Mouse (Mus musculus) frontal cortex, postnatal 10 days (tissue): ENCODE data around the gene Gm5148.

Experiments used
- DNase-seq, 2 experiments: peaks; one replicate each; pipeline ENCODE4 v3.0.0; 2022; ENCODE audit warnings: low spot score in 2 of 2, mixed read lengths in 1 of 2

Gm5148 gene

DNA sequence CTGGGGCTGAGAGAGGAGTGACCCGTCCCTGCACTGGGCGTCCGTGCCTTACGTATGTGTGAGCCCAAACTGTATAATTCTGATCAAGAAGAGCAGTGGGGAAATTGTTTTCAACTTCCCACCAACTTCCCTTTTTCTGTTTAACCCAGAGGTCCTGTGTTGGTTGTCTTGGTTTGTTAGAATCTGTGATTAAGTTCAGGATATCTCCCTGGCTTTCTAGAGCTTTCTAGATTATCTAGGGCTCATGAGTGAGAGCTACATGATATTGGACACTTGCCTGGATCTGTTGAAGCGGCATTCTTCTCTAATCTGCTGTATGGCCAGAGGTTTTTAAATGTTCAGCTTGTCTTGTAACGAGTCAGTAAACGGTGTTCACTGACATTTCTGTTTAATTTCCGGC is 30.7 kb downstream of the Gm5148 start:
- DNase-seq = no peak

DNA sequence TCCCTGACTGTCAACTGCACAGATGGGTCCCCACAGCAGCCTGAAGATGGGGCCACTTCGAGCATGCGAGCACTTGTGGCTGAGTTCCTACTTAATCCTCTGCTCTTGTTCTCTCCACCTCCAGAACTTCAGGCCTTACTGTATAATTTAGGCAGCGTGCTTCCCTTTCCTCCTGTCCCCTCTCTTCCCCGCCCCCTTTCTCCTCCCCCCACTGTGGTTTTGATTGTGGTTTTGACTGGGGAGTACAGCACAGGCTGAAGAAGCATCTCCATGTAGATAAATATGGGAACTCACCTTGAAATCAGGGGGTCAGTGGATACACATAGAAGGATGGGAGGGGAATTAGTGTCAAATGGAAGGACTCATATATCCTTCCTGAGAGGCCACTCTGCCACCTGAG is 31.3 kb downstream of the Gm5148 start:
- DNase-seq = no peak

DNA sequence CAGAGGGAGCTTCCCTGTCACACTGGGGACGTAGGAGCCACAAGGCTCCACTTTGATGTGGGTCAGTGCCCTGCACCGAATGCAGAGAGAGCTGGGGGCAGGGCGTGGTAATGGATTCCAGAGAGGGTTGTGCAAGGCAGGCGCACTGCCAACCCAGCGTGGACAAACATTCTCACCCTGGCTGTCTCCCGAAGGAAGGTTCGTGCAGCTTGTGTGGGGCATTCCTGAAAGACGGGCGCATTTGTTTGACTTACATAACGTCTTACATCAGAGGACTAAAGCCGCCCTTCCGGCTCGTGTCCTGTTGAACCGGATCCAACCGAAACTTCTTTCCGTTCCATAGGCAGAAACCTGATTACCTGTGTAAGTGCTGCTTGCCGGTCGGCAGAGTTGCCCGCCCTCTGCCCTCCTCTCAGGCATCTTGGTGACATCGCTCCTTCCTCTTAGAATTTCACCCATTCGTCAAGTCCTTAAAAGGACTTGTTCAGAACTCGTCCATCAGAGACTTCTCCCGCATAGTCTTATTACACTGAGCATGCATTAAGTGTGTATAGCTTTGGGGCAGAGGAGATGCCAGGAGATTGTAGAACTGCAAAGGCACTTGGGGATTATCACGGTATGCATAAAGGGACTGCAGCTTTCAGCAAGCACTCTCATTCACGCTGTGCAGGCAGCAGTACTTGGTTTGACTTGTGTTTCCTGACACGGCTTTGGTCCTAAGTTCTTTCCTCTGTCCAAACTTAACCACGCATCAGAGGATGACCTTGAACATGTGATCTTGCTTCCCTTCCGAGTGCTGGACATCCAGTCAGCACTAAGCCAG is 36.9 kb downstream of the Gm5148 start:
- DNase-seq = peak; percentile 39 to 44

DNA sequence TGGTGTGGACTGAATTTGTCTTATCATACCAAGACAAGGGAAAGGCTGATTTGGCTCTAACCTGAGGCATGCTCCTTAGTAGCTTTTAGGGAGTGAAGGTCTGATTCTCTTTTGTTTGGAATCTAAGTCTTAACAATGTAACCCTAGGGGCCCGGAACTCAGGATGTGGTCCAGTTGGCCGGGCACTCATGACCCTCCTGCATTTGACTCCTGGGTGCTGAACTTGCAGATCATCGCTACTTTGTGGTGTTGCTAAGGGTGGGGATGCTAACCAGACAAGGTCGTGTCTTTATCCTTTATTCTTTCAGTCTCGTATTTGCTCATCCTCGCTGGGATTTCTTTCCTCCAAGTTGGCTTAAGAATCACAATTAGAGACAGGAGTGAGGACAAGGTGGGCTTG is 37.5 kb downstream of the Gm5148 start:
- DNase-seq = no peak

DNA sequence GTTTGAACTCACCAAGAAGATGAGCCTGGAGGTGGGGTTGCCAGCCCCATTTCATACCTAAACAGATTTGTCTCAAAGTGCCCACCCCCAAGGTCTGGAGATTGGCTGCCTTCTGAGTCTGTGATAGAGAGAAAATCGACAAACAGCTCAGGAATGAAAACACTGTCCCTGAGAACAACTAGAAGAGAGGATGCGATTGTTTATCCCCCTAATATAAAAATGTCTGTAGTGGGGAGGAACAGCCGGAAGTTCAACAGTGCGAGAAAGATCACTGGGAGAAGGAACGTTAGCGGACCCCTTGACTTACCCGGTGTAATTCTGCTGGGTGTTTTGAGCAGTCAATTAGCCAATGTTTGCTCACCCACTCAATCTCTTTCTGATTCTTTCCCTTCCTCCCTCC is 38.1 kb downstream of the Gm5148 start:
- DNase-seq = no peak

DNA sequence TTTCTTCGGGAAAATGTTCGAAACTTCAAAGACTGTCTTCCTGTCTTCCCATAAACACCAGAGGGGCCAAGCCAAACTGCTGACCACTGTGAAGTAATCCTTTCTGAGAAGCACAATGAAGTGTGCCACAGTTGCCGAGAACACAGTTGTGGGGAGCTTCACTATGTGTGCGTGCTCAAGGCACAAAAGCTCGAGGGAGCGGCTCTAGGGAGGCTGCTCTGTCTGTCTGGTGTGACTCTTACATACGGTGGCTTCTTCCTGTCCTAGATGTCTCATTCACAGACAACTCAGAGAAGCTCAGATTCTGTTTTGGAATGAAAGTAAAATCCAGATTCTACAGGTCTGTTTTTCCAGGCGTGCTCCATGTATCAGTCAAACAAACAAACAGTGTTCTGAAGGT is 48.0 kb downstream of the Gm5148 start:
- DNase-seq = no peak

DNA sequence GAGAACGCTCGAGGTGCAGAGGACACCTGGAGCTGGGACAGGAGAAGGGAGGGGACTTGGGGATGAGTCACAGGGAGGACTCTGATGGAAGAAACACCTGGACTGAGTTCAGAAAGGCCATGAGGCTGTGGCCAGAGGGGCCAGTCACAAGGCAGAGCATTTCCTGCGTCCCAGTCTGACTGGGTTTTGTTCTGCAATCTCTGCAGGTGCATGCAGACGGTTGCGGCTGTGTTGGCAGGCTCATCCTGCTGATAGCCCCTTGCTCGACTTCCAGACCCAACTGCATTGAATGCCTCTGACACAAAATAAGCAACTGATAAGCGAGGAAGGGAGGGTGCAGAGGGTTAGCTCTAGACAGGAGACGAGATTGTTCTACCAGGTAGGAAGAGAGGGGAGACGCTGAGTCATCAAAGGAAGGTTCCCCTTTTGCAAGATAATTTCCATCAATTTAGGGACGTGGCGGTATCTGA is 49.2 kb downstream of the Gm5148 start:
- DNase-seq = no peak

DNA sequence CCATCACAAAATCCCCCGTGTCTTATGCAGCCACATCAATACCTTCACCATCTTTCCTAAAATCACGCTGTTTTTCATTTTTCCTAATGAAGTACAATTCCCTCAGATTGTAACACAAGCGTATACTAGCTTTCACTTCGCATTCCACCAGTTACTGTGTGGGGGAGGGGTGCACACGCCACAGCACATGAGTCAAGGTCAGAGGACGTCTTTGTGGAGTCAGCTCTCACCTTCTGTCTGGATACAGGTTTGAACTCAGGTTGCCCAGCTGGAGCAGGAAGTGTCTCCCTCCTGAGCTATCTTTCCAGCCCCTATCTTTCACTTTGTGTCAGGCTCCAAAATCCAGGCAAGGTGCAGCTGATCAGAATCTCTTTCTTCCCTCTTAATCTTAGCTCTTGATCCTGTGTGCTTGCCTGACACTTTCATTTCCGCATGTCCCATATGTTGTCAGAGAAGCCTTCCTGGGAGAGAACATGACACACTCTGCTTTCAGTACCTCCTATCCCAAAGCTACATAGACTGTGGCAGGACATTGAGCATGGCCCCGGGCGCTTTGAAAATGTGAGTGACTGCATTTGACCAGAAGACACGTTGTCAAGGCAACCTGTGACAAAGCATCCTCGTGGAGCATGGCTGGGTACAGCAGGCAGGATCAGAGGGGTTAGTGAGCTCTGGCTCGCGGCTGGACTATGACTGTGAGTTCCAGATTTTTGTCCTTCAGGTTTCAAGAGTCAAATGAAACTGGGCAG is 50.6 kb downstream of the Gm5148 start:
- DNase-seq = no peak

DNA sequence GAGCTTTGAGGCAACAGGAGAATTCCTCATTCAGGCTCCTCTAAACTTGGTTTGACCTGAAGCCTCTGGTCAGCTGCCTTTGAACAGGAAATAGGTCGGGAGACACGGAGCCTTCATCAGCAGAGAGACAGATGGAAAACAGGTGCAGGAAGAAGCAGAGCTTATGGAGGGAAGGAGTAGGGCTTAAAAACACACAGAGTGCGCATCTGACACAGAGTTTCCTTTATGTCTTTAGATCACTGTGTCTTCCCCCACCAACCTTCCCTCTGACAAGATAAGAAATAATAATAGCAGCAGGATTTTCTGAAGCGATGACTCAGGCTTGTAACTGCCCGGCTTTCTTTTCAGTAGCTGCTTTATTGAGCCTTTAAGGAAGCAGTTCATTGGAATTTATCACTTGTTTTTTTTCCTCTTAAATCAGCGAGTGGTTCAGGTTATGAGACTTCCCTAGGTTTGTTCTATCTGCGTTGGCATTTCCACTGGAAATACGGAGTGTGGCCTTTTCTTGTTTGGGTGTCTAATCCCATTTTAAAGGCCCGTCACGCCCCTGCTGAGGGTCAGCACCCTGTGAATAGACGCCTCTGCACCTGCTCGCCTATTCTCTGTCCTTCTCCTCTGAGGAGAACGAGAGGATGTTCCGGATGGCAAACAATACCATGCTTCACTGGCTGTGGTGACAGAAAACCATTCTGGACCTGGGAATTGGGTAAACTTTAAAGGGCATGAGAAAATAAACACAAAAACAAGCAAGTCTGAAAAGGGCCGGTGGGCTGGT is 51.8 kb downstream of the Gm5148 start:
- DNase-seq = no peak

DNA sequence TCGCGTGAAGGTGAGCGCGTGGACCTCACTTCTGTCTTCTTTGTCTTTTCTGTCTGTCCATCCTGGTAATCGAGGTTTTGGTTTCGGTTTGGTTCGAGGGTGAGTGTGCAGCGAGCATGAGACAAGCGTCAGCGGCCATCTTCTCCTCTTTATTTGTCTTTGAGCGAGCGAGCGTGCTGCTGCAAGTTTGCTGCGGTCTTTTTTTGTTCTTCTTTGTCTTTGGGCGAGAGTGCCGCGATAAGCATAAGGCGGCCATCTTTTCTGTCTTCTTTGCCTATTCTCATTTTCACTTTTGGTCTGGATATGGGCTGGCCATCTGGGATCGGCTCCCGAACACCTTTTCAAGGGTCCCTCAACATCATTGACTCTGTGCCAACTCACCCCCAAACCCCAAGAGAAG is 55.2 kb downstream of the Gm5148 start:
- DNase-seq = no peak

DNA sequence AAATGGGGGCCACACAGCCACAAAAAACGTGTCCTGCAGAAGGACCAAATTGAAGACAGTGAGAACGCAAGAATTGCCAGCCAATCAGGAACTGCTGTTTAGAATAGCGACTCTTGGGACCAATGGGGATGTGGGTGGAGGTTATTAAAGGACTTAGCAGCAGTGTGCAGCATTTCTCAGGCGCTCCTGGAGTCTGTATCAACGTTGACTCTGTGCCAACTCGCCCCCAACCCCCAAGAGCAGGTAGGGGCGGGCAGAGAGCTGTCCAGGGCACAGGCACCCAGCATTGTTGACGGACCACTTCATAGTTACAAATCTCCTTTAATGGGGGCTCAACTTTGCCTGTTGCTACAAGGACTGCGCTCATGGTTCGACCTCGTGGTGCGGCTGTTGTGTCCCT is 55.6 kb downstream of the Gm5148 start:
- no peak for DNase-seq

DNA sequence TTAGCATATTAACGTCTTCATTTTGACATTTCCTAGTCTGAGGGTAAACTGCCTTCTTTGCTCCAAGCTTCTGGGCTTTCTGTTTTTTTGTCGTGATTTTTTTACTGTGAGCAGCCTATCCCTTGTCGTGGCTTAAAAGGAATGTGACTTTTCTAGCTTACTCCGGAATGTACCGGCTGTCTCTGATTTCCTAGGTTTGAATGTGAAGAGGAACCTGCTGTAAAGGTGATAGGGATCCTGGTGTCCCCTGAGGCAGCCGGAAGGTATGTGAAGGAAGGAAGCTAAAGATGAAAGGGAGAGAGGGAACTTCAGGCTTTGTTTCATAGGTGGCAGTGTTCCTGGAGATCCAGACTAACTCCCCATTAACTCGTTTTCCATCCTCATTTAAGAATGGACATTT is 56.6 kb downstream of the Gm5148 start:
- DNase-seq = no peak

DNA sequence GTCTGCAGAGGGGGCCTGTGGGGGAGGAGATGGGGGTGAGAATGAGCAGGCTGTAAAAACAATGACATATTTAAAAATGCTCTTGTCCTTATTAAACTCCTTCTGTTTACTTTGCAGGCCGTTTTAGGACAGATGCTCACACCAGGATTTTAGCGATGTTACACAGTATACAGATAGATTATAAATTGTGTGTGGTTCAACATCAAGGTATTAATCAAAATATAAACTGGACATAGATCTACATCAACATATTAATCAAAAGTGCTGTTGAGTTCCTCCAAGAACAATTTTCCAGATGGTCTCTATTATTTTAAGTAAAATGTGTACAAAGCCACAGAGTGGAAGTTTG is 57.2 kb downstream of the Gm5148 start:
- no peak for DNase-seq

DNA sequence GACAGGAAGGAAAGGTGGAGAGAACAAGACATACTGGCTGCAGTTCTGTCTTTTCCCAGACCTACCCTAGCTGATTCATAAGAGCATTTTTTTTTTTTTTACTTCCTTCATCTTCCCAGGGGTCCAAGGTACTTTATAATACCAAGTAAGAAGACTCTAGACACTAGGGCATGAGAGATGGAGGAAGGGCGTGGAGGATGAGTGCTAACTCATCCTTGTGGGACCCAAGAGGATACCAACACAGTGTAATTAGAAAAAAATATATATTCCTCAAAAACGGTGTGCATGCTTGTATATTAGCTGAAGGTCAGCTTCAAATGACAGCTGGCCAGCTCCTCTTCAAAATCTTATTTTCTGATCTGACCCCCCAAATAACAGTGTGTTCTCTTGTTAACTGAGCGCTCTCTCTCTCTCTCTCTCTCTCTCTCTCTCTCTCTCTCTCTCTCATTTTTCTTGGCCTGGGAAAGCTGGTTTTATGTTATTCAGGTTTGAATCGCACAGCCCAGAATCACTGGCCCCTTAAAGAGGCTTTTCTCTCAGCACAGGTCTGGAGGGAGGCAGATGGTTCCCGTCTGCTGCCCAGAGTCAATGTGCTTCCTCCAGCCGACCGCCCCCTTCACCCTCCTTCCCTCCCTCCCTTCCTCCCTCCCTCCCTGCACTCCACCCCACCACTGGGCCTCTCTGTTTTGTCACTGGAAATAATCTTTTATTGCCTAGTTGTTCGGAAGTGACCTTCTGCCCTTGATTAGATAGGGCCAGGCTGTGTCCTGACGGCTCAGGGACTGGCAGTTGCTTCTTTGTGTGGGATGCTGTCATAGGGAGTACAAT is 57.8 kb downstream of the Gm5148 start:
- DNase-seq = no peak
